Mouse (Mus musculus) liver, adult (tissue): ENCODE results near the gene Bub1b.

Source experiments
- GATA4 ChIP-seq: IDR thresholded peaks from 2 replicates; pipeline ENCODE4 v1.6.1; 2014; ENCODE audit warnings: mild to moderate bottlenecking, low read length; ENCODE audit not compliant: insufficient replicate concordance

Gene Bub1b

DNA sequence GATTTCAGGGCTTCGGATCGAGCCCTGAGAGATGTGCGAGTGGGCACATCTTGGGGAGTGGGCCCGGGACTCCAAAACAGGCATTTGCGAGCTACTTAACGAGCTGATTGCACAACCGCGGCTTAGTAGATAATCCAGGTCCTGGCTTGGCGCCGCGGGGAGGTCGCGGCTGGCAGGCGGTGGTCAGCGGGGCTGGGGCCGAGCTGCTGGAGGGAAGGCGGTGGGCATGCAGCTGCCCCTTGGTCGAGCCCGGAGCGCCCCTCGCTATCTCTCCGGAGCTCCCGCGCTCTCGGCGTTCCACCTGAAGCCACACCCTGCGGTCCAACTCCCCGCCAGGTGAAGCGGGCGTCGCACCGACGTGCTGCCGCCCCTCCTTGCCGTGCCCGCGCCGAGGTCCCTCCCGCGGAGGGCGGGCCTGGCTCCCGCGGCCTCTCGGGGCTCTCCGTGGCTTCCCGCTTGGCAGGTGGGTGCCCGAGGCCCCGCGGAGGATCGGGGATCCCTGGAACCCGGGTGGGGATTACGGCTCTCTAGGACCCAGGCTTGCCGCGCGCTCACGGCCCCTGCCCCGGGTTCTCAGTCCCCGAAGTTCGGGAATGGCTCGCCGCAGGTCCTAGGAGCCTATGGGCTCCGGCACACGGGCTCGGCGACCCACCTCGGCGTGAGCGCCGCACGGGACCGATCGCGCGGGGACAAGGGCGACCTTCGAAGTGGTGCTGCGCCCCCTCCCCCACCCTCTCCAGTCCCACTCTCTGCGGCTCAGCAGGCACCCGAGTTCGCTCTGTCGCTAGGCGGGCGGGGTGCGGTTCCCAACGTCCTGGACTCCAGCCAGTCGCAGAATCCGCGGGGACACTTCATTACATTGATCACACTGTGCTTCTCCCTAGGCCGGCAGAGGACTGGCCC, 79.1 kb downstream of the Bub1b start:
- no peak for TF ChIP-seq GATA4

DNA sequence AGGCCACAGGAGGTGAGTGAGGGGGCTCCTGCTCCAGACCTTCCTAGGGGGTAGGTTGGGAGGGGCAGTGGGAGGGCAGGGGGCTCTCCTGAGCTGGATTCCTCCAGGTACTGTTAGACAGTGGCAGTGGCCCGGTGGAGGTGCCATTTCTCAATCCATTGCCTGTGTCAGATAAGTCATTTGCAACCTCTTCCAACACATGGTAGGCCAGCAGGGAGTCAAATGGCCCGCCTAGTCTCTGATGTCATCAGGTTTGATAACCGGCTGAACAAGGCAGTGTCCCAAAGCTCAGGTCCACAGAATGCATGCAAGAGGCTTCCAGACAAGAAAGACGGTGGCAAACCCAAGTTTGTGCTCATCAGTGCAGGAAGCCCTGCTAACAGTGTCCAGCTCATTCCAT, 79.8 kb downstream of the Bub1b start:
- no peak for TF ChIP-seq GATA4

DNA sequence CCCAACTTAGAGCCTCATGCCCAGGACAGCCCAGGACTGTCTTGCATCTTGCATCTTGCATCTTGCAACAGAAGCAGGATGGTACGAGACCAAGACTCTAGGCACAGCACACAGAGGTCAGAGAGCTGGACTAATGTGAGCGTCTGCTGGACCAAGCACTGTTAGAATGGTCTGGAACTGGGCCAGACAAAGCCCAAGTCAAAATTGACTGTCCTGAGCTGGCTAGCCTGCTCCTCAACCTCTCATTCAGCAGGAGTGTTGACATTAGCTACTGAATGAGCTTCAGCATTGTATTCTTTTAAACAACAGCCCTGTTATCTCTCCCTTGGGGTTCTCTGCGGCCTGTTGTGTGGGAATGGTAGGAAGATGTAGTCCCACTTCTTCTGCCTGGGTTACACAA, 81.6 kb downstream of the Bub1b start:
- no peak for TF ChIP-seq GATA4

DNA sequence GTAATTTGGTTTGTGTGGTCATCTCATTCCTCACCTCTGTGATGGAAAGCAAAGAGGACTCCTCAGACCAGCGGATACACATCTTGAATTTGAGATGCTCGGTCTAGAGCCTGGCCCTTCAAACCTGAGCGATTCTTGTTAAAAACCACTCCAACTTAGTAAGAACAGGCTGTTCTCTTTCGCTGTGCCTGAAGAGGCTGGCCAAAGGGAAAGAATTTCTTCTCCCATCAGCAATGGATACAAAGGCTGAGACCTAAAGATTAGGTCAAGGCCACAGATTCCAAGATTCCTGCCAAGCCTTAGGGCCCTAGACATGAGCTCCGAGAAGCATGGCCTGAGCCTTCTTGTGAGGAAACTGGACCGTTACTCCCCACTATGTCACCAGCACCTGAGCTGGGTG, 82.9 kb downstream of the Bub1b start:
- no peak for TF ChIP-seq GATA4

DNA sequence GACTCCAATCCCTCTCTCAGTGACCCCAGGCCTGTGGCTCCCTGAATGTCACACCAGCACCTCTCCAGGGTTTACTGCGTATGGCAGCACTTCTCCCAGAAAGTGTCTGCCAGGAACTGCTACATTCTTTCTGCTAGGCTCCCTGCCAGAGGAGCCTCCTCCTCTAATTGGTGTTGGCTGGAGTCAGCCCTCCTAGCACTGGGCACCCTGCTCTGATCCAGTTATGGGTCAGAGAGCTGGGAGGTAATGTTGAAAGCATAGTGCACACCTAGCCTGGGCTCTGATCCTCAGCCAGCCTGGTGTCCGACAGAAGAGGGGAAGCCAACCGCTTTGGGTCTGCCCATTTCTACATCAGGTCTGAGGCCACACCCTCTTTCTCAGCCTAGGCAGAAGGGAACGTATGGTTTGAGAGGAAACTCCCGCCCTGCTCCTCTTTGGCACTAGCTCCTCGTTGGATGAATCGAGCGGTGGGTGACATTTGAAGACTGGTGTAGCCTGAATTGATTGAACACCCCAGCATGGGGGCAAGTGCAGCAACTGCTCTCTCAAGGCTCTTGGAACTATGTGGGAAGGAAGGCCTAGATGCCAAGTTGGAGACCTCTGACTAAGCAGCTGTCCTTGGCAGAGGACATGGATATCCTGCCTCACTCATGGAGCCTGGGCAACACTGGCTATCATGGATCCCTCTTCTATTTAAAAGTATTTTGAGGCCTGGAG, 84.7 kb downstream of the Bub1b start:
- TF ChIP-seq GATA4: no peak

DNA sequence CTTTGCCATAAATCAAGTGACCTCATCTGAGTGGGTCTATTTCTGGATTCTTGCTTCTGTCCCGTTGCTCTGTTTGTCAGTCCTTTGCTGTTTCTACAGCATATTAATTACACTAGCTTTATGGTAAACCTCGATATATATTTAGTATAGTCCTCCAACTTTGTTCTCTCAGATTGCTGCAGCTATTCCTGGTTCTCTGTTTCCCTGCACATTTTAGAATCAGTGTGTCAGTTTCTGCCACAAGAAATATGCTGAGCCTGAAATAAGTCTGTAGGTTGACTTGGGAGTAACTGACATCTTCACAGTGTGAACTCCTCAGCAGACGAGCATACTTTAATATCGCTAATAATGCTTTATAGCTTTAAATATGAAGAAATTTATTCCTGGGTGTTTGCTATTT, 87.1 kb downstream of the Bub1b start:
- no peak for TF ChIP-seq GATA4

DNA sequence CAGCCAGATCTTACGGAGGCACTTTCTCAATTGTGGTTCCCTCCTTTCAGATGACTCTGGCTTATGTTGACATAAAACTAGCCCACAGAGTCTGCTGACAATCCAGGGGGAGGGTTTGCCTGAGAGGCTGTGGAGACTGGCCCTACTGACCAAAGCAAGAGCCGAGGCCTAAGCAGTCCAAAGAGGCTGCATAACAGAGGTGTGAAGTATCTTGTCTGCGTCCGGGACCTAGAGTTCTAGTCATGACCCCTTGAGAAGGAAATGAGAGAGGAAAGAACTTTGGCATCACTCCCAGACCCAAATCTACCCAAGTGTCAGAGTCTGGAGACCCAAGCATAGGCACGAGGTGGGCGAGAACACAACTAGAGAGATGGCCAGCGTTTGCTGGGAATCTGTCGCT, 88.7 kb downstream of the Bub1b start:
- TF ChIP-seq GATA4: no peak

DNA sequence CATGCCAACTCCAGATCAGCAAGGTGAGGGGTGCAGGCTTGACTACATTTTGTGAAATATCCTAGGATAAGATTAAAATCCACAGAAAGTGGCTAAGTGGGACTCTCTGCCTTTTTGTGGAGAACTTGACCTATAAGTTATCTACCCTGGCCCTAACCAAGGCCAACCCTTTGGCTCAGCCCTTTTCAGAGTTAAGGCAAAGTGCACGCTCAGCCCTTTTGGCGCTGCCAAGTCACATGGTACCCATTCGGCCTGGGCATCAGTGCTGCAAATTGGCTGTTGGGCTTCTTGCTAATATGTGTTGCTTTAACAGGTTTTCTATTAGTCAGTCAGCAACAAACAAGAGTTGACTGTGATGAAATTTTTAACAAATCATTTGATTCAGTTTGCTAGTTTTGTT, 89.8 kb downstream of the Bub1b start:
- TF ChIP-seq GATA4: no peak

DNA sequence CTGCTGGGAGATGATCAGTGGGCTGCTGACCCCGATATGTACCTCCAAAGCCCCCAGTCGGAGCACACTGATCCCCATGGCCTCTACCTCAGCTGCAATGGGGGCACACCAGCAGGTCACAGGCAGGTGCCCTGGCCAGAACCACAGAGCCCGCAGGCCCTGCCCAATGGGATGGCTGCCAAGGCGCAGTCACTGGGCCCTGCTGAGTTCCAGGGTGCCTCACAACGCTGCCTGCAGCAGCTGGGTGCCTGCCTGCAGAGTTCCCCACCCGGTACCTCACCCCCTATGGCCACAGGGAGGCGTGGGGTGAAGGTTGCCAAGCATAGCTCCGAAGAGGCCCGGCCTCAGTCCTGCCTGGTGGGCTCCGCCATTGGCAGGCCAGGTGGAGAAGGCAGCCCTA, 91.9 kb downstream of the Bub1b start:
- TF ChIP-seq GATA4: no peak
